Mouse (Mus musculus) urinary bladder, adult 2 months (tissue): ENCODE measurements around the gene 4931429L15Rik. TPM values are rescaled to one million over a fixed set of nuclear protein-coding genes. Genes with fewer than 3 reads are reported as not detected.
A peak's percentile ranks its signal among the peaks of the same experiment; 100 is the strongest.

ENCODE experiments used
- DNase-seq: peaks from one replicate; pipeline ENCODE4 v3.0.0; 2022; ENCODE audit warnings: low spot score
- polyA plus RNA-seq: library from polyadenylated mRNA; depleted of rRNA; stranded (reverse); fragments of >200 nt; gene quantifications from 2 replicates; pipeline ENCODE4 v1.2.3, GENCODE M21; 2012

The 4931429L15Rik gene
- polyA plus RNA-seq, 1 experiment, result not detected

GRCm38 (mm10) chr9:46327706-46328571 lies 8.2 kb upstream of the 4931429L15Rik start:
- no peak for DNase-seq

GRCm38 (mm10) chr9:46326694-46327405 lies 7.1 kb upstream of the 4931429L15Rik start:
- no peak for DNase-seq

- DNase-seq, result no peak
These were observed 675 bp upstream of the 4931429L15Rik start for GRCm38 (mm10) chr9:46320461-46320860.

DNA sequence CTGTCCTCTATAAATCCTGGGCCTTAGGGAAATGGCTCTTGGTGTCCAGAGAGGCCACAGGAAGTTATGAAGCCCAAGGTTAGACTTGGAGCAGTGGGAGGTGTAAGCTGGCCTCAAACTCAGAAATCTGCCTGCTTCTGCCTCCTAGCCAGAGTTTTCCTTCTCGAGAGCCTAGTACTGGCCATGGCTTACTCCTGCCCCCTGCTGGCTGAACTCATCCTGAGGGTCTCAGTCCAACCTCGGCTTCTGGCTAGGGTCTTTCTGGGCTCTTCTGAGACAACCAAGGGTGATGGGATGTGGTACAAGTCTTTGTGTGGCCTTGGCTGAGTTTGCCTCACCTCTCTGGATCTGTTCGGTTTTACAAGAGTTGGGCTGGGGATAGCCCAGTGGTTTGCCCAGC lies 1.8 kb downstream of the 4931429L15Rik start:
- DNase-seq, result no peak

GRCm38 (mm10) chr9:46316909-46317308 lies 2.9 kb downstream of the 4931429L15Rik start:
- DNase-seq, result no peak

DNA sequence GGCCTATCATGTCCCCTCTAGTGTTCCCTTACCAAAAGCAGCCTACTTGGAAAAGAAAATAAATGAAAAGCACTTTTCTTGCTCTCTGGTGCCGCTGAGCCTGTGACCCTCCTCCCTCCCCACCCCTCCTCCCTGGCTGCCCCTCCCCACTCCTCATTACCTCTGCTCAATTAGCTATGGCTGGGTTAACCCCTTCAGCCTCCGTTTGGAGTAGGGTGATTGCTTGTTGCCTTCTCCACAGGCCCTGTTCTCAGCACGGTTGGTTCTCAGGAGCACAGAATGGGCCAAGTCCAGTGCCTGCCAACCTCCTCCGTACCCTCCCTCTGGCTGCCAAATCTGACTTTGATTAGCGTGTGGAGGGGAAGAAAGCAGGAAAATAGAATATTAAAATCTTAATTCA lies 3.4 kb downstream of the 4931429L15Rik start:
- DNase-seq, result no peak

GRCm38 (mm10) chr9:46315807-46316365 lies 3.9 kb downstream of the 4931429L15Rik start:
- DNase-seq, result no peak

DNA sequence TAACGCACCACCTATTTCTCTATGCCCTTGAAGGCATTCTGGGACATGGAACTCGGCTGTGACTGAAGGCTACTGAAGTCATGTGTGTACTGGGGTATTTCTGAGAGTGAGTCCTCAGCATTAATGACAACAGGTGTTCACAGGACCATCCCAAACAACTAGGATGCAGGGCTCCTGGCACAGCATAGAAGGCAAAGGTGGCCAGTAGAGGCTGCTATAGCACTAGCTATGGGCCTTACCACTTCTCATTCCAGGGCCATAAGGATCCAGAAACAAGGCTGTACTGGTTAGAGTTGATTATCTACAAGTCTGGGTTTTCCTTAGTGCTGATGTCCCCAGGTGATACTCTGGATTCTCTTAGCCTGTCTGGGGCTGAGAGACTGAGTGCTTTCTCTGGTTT lies 4.9 kb downstream of the 4931429L15Rik start:
- DNase-seq, result no peak

- no peak for DNase-seq
These were observed 5.3 kb downstream of the 4931429L15Rik start for GRCm38 (mm10) chr9:46314507-46314906.

DNA sequence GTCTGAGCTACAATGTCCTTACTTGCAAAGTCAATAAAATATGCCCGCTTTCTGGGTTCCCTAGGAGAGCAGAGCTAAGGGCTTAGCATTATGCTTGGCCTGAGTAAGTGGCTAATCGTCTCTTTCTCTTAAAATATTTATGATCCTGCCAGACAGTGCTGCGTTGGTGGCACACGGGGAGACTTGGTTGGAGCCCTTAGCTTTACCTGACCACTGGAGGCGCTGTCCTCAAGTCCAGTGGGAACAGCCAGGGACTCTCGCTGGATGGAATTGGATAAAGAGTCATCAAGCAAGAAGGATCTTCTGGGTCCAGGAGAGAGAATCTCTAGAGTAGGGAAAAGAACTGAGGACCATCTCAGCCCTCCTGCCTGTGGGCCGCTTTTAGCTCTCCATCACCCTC lies 10.7 kb downstream of the 4931429L15Rik start:
- DNase-seq, result no peak

- no peak for DNase-seq
These were observed 17.6 kb downstream of the 4931429L15Rik start for GRCm38 (mm10) chr9:46302142-46302541.

DNA sequence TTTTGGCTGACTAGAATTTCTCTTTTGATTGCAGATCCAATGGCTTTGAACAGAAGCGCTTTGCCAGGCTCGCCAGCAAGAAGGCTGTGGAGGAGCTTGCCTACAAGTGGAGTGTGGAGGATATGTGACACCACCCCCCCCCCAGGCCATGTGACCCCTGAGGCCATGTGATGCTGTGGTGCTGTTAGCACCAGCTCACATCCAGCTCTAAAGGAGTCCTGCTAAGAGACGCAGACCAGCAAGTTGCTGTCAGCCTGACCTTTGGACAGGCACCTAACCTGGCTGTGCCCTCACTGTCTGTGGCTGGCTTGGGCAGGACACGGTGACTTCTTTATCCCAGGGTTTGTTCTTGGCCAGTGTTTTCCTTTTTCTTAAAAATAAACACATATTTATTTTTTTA lies 21.4 kb downstream of the 4931429L15Rik start:
- DNase-seq, result no peak

DNA sequence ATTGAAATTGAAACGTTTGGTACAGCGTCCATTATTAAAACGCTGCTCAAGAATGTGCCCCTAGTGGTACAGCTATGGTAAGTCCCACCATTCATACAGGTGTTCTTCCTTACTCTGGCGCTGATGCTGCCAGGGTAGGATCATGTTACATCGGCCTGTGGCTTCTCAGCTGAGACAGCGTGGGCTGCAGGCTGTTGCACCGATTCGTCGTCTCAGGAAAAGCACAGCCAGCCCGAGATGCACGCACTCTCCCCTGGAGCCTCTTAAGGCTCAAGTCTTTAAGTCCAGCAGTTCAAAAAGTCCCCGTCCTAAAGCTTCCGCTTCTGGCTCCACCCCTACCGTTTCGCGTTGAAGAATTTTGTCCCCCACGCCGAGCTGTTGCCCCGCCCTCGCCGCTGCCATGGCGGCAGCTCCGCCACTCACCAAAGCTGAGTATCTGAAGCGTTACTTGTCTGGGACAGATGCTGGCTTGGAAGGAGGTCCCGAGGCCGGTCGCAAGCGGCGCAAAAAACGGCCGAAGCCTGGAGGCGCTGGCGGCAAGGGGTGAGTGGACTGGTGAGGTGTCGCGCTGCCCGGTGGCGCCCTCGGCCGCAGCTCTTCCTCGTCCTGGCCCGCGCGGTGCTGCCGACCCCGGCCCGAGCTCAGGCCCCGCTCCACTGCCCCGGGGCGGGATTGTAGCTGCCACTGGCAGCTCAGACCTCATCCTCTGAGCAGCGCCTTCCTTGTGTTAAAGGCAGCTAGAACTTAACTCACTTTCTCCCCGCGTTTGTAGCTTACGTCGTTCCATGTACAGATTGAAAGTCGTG lies 37.0 kb downstream of the 4931429L15Rik start, which contains the start of gene Bud13:
Gene Bud13 (plus strand): TSS at position 378 of the 806 bp plus-strand sequence.
- peak; percentile 94 for DNase-seq

- DNase-seq, result no peak
These were observed 45.3 kb downstream of the 4931429L15Rik start for GRCm38 (mm10) chr9:46274494-46274893.

DNA sequence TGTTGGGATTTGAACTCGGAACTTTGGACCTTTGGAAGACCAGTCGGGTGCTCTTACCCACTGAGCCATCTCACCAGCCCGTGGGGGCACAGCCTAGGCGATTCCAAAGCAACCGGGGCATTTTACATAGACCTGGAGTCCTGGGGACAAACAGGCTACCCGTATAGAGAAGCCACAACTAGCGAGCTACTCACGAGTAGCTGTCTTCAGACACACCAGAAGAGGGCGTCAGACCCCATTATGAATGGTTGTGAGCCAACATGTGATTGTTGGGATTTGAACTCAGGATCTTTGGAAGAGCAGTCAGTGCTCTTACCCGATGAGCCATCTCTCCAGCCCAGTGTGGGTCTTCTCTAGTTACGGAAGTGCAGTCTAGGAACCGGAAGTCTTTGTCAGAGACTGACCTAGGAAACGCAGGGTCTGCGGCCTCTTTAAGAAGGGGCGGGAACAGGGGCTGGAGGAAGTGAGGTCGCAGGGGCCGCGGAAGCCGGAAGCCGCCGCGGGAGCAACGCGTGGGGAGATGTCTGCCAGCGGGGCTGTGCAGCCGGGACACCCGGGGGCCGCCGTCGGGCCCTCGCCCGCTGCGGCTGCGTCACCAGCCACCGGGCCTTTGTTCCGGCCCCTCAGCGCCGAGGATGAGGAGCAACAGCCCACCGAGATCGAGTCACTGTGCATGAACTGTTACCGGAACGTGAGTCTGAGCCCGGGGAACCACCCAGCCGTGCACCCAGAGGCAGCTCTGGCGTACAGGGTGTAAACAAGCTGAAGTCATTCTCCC lies 46.9 kb downstream of the 4931429L15Rik start, which contains the start of gene Zpr1:
Gene Zpr1 (plus strand): TSS at position 388 of the 778 bp plus-strand sequence.
- DNase-seq, result peak; percentile 78

- DNase-seq, result no peak
These were observed 47.7 kb downstream of the 4931429L15Rik start for GRCm38 (mm10) chr9:46272070-46272469.

- no peak for DNase-seq
These were observed 49.0 kb downstream of the 4931429L15Rik start for GRCm38 (mm10) chr9:46270782-46271181.

DNA sequence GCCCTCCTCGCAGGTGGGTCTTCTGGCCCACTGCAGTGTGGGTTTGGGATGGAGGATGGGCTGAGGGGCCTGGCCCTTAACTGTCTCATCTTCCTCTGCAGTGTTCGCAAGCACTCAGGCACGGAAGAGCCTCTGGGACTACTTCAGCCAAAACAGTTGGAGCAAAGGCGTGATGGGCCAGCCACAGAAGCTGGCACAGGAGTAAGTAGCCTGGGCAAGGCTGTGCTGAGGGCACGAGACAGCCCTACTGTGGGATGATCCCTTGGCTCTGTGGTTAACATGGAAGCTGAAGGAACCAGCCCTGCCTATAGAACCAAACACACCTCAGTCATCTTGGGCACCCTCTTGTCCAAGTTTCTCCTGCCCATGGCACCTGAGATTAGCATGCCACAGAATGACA lies 50.7 kb downstream of the 4931429L15Rik start:
- no peak for DNase-seq

GRCm38 (mm10) chr9:46268343-46268873 lies 51.4 kb downstream of the 4931429L15Rik start, which contains the start of gene Apoa5:
Gene Apoa5 (plus strand): TSS chr9:46268633.
- DNase-seq, result no peak

- DNase-seq, result no peak
These were observed 58.7 kb downstream of the 4931429L15Rik start for GRCm38 (mm10) chr9:46261131-46261530.
